Mouse (Mus musculus): ENCODE data around the gene Slc45a3. TPM values are rescaled to one million over a fixed set of nuclear protein-coding genes. Genes with fewer than 3 reads are reported as not detected.

Gene Slc45a3
- polyA plus RNA-seq, 1 experiment from 2014 or later: 2.2 TPM

GRCm38 (mm10) chr1:132001880-132002330 lies 39.1 kb downstream of the Slc45a3 start:
- Histone ChIP-seq H3K36me3 (no peaks in the 10 kb centered on the region), H3K27ac (no peak overlapping the region), H3K4me2 (no peak overlapping the region), H3K9me3 (no peaks in the 10 kb centered on the region), H3K4me1 (replicated peaks) (peaks cover 5% of the 10 kb centered on the region; the same call in 1 of the 2 replicates), H3K9ac (replicated peaks) (no peak overlapping the region), H3K4me3 (replicated peaks) (no peak overlapping the region), H3K27me3 (no peaks in the 10 kb centered on the region)
- ATAC-seq (ENCODE audit: insufficient number of reproducible peaks, insufficient read depth, low FRiP score, low TSS enrichment, low read depth): no peak
- 82% methylated on average over 4 of the region's 4 CpGs for WGBS

- 70% methylated on average over 2 of the region's 2 CpGs for WGBS
- Histone ChIP-seq H3K36me3 (no peaks in the 10 kb centered on the region), H3K4me3 (replicated peaks) (no peak overlapping the region), H3K9me3 (no peaks in the 10 kb centered on the region), H3K9ac (replicated peaks) (no peak overlapping the region), H3K27me3 (no peaks in the 10 kb centered on the region), H3K4me2 (no peak overlapping the region), H3K4me1 (replicated peaks) (peaks cover 5% of the 10 kb centered on the region; the same call in 1 of the 2 replicates), H3K27ac (no peak overlapping the region)
- ATAC-seq (ENCODE audit: insufficient number of reproducible peaks, insufficient read depth, low FRiP score, low TSS enrichment, low read depth): no peak
Measured at GRCm38 (mm10) chr1:132003111-132003510, 40.3 kb downstream of the Slc45a3 start.

- no peaks in the 10 kb centered on the region for H3K27me3 ChIP-seq
- H3K9me3 ChIP-seq: no peaks in the 10 kb centered on the region
- H3K4me1 ChIP-seq (replicated peaks): peaks cover 6% of the 10 kb centered on the region; the same call in 1 of the 2 replicates
- H3K36me3 ChIP-seq: no peaks in the 10 kb centered on the region
- no peak overlapping the region for H3K27ac ChIP-seq
- no peak overlapping the region for H3K9ac ChIP-seq (replicated peaks)
- no peak for ATAC-seq (ENCODE audit: insufficient number of reproducible peaks, insufficient read depth, low FRiP score, low TSS enrichment, low read depth)
- no peak overlapping the region for H3K4me2 ChIP-seq
- 40% methylated on average over 1 of the region's 1 CpGs for WGBS
- no peak overlapping the region for H3K4me3 ChIP-seq (replicated peaks)
Measured at GRCm38 (mm10) chr1:132003817-132004216, 41.0 kb downstream of the Slc45a3 start.

DNA sequence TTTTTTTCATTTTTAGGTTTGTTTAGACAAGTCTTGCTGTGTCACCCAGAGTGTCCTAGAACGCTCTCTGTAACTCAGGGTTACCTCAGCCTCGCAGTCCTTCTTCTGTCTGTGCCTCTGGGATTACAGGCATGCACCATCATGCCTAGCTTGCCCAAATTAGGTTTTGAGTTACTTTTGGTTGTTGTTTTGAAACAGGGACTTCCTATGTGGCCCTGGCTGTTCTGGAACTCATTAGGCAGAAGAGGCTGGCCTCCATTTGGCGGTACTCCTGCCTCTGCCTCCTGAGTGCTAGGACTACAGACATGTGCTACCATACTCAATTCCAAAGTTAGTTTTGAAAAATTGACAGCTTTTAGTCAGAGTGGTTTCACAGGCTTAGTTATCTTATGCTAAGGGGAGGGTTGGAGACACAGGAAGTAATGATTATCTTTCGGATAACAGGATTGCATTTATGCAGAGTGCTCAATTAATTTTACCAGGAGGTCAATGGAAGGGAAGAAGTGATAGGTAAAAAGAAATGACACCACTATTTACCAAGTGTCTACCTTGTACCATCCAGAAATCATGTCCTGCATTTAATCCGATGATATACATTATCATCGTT lies 41.9 kb downstream of the Slc45a3 start:
- Histone ChIP-seq H3K9ac (replicated peaks) (no peak overlapping the region), H3K4me3 (replicated peaks) (no peak overlapping the region), H3K4me1 (replicated peaks) (peaks cover 14% of the 10 kb centered on the region), H3K4me2 (no peak overlapping the region), H3K36me3 (no peaks in the 10 kb centered on the region), H3K9me3 (no peaks in the 10 kb centered on the region), H3K27me3 (no peaks in the 10 kb centered on the region), H3K27ac (peak overlapping the region; percentile 35; the same call in 1 of the 2 replicates)
- ATAC-seq (ENCODE audit: insufficient number of reproducible peaks, insufficient read depth, low FRiP score, low TSS enrichment, low read depth): no peak
- 69% methylated on average over 6 of the region's 6 CpGs for WGBS

GRCm38 (mm10) chr1:132005466-132005865 lies 42.7 kb downstream of the Slc45a3 start:
- Histone ChIP-seq H3K36me3 (no peaks in the 10 kb centered on the region), H3K9me3 (no peaks in the 10 kb centered on the region), H3K4me3 (replicated peaks) (no peak overlapping the region), H3K27me3 (no peaks in the 10 kb centered on the region), H3K27ac (no peak overlapping the region), H3K9ac (replicated peaks) (no peak overlapping the region), H3K4me2 (no peak overlapping the region), H3K4me1 (replicated peaks) (peaks cover 18% of the 10 kb centered on the region)
- 80% methylated on average over 1 of the region's 1 CpGs for WGBS
- ATAC-seq (ENCODE audit: insufficient number of reproducible peaks, insufficient read depth, low FRiP score, low TSS enrichment, low read depth): no peak

GRCm38 (mm10) chr1:132006046-132006445 lies 43.3 kb downstream of the Slc45a3 start:
- ATAC-seq (ENCODE audit: insufficient number of reproducible peaks, insufficient read depth, low FRiP score, low TSS enrichment, low read depth): no peak
- Histone ChIP-seq H3K9ac (replicated peaks) (no peak overlapping the region), H3K4me2 (no peak overlapping the region), H3K4me1 (replicated peaks) (peaks cover 18% of the 10 kb centered on the region), H3K27me3 (no peaks in the 10 kb centered on the region), H3K27ac (no peak overlapping the region), H3K9me3 (no peaks in the 10 kb centered on the region), H3K4me3 (replicated peaks) (no peak overlapping the region), H3K36me3 (no peaks in the 10 kb centered on the region)
- 85% methylated on average over 3 of the region's 3 CpGs for WGBS

GRCm38 (mm10) chr1:132006721-132007120 lies 44.0 kb downstream of the Slc45a3 start:
- no peaks in the 10 kb centered on the region for H3K27me3 ChIP-seq
- peak overlapping the region; percentile 99 for H3K27ac ChIP-seq
- 35% methylated on average over 5 of the region's 5 CpGs for WGBS
- H3K9me3 ChIP-seq: no peaks in the 10 kb centered on the region
- no peak overlapping the region for H3K9ac ChIP-seq (replicated peaks)
- peak overlapping the region; percentile 62 for H3K4me2 ChIP-seq
- H3K4me3 ChIP-seq (replicated peaks): peak overlapping the region; percentile 82
- no peaks in the 10 kb centered on the region for H3K36me3 ChIP-seq
- peaks cover 18% of the 10 kb centered on the region for H3K4me1 ChIP-seq (replicated peaks)
- ATAC-seq (ENCODE audit: insufficient number of reproducible peaks, insufficient read depth, low FRiP score, low TSS enrichment, low read depth): no peak

- Histone ChIP-seq H3K27me3 (no peaks in the 10 kb centered on the region), H3K27ac (peak within 1 kb of the TSS; percentile 99), H3K4me2 (peak within 1 kb of the TSS; percentile 62), H3K4me3 (replicated peaks) (peak within 1 kb of the TSS; percentile 82), H3K36me3 (no peaks in the 10 kb centered on the region), H3K4me1 (replicated peaks) (peaks cover 24% of the 10 kb centered on the region), H3K9ac (replicated peaks) (peak within 1 kb of the TSS; percentile 90), H3K9me3 (no peaks in the 10 kb centered on the region)
- peak; percentile 85 for ATAC-seq (ENCODE audit: insufficient number of reproducible peaks, insufficient read depth, low FRiP score, low TSS enrichment, low read depth)
- WGBS: under 1% methylated on average over 61 of the region's 61 CpGs
Measured at GRCm38 (mm10) chr1:132007282-132007815, 44.6 kb downstream of the Slc45a3 start, which contains the start of gene Elk4. Elk4 (plus strand) TSS chr1:132007607.

DNA sequence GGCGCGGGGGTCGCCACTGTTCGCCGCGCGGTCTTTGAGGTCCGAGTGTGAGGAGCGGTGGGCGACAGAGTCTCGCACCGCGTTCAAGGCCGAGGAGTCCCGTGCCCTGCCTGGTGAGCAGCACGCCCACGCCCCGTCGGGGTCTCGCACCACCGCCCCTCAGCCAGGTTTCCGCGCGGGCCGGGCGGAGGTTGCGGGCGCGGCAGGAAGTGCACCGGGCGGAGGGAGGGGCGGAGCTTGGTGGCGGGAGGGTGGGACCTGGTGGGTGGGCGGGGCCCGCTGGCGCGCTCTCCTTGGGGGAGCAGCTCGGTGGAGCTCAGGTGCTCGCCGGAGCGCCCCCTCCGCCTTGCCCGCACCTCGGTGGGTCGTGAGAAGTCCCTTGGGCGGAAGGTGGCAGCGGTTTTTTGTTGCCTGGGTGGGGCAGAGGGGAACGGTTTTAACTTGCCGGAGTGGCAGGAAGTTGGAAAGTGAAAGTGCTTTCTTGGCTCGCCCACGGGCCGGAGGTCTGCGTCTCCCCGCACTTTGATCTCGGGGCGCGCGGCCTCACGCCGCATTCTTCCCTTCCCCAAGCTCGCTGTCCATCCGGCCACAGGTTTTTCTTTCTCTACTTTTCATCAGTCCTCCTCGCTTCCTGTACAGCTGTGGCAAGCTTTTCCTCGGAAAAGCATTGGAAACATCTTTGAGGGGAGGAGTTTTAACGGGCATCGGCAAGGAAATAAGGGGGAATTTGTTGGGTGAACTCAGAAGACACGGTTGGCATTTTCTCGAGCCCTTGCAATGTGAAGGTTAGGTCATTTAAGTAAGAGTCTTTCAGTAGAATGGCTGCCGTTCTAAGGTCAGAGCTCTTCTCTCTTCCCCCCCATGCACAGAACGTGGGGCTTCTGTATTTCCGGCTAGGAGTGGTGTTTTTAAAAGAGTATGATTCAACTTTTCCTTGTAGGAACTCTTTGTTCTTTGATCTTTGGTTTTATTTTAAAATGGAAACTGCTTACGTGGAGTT lies 45.4 kb downstream of the Slc45a3 start:
- under 1% methylated on average over 71 of the region's 72 CpGs for WGBS
- H3K36me3 ChIP-seq: no peaks in the 10 kb centered on the region
- peaks cover 25% of the 10 kb centered on the region for H3K4me1 ChIP-seq (replicated peaks)
- H3K27me3 ChIP-seq: no peaks in the 10 kb centered on the region
- peak overlapping the region; percentile 62 for H3K4me2 ChIP-seq
- no peaks in the 10 kb centered on the region for H3K9me3 ChIP-seq
- peak; percentile 85 for ATAC-seq (ENCODE audit: insufficient number of reproducible peaks, insufficient read depth, low FRiP score, low TSS enrichment, low read depth)
- peak overlapping the region; percentile 99 for H3K27ac ChIP-seq
- peak overlapping the region; percentile 90 for H3K9ac ChIP-seq (replicated peaks)
- peak overlapping the region; percentile 82 for H3K4me3 ChIP-seq (replicated peaks)

DNA sequence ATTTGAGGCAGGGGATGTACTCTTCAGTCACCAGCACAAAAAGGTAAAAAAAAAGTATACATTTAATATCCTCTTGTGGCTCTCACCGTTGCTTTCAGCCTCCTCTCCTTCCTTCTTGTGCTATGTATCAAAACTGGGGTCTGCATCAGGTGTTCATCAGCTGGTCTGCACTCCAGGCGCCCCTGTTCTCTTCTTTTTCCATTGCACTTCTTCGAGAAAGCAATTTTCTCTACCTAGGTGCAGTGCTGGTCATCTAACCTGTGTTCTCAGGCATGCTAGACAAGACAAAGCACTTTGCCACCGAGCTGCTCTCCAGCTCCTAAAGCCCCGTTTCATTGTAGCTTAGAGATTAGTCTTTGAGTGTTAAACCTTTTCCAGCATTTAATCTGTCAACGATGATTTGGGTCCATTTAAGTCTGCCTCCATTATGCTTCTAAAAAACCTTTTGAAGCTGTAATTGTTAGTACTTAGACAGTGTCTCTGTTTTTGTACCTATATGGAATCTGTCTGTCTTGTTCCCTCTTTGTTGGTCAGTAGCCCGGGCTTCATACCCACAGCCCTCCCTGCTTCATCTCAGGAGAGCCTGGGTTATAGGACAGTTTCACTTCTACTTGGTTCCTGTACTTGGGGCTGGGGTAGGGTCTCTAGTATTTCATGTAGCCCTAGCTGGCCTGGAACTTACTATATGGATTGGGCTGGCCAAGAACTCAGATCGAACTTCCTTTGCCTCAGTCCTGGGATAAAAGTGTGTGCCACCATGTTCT lies 46.3 kb downstream of the Slc45a3 start:
- H3K4me1 ChIP-seq (replicated peaks): peaks cover 25% of the 10 kb centered on the region
- H3K9me3 ChIP-seq: no peaks in the 10 kb centered on the region
- no peak overlapping the region for H3K27ac ChIP-seq
- H3K27me3 ChIP-seq: no peaks in the 10 kb centered on the region
- H3K4me2 ChIP-seq: peak overlapping the region; percentile 62
- no peak for ATAC-seq (ENCODE audit: insufficient number of reproducible peaks, insufficient read depth, low FRiP score, low TSS enrichment, low read depth)
- 37% methylated on average over 8 of the region's 8 CpGs for WGBS
- peaks cover 1% of the 10 kb centered on the region; the same call in 1 of the 2 replicates for H3K36me3 ChIP-seq
- H3K4me3 ChIP-seq (replicated peaks): peak overlapping the region; percentile 82
- H3K9ac ChIP-seq (replicated peaks): peak overlapping the region; percentile 90

Measured in limb, embryonic 12.5 days (tissue).